Mouse (Mus musculus) telencephalon, adult 2 months (tissue): Measurements from ENCODE around the gene Itm2b.

Source experiments
- DNase-seq: peaks from one replicate; pipeline ENCODE4 v3.0.0-alpha.2; 2011; ENCODE audit warnings: low read depth, low spot score

Itm2b gene

GRCm38 (mm10) chr14:73384913-73385719, at the start of gene Itm2b:
Gene Itm2b, minus strand, starts transcription at chr14:73385289.
- DNase-seq = no peak

GRCm38 (mm10) chr14:73433487-73433886, 48.4 kb upstream of the Itm2b start:
- DNase-seq = no peak

DNA sequence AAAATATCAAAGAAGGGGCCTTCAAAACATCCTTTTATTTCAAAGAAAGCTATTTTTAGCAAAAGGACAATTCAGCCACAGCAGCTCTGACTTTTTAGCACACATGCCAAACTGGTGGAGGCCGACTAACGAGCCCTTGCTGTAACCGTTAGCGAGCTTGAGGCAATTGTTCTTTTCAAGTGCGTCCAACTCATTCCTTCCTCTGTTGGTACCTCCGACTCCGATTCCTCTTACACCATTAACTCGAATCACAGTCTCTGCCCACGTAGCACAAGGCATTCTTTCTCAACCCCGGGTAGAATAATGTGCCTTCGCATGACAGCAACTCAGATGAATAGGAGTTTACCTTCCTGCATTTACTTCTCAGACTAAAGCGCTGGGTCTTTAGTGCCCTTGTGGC, 45.5 kb upstream of the Itm2b start:
- no peak for DNase-seq

DNA sequence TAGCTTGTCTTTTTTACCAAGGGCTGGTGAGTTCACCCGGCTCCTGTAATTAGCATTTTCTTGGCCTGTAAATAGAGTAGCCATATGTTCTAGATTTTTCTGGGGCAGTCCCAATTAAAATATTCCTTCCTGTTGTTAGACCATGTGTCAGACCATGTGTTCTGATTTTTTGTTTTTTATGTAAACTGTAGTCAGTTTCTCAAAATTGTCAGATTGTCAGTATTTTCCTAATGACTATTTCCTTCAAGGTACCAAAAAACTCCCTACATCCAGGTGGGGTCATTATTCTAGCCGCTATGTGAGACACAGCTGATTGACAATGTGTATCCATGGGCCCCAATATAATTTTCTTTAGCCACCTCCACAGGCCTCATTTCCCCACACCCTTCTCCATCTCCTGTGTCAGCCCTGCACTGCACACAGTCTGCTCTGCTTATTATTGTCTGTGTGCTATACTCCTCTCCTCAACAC, 40.5 kb upstream of the Itm2b start:
- DNase-seq = no peak

- no peak for DNase-seq
Measured at GRCm38 (mm10) chr14:73424961-73425360, 39.9 kb upstream of the Itm2b start.

- DNase-seq = no peak
Measured at GRCm38 (mm10) chr14:73423542-73423941, 38.5 kb upstream of the Itm2b start.

DNA sequence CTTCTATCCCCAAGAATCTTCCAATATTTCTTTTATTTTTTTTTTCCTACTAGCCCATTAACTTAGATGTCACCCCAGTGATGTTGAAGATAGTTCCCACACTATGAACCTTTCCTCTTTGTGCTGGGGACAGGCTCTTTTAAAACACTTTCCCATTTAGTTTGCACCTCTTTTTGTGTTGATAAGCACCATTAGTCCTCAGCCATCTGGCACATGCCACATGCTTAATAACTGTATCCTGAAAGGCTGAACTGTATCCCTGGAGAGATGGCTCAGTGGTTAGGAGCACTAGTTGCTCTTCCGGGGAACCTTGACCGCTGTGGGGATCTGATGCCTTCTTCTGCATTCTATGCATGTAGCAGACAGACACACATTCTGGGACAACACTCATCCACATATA, 37.5 kb upstream of the Itm2b start:
- DNase-seq = no peak

- no peak for DNase-seq
Measured at GRCm38 (mm10) chr14:73421580-73421979, 36.5 kb upstream of the Itm2b start.

GRCm38 (mm10) chr14:73420138-73420745, 35.2 kb upstream of the Itm2b start:
- DNase-seq = no peak

GRCm38 (mm10) chr14:73416511-73416910, 31.4 kb upstream of the Itm2b start:
- DNase-seq = no peak

GRCm38 (mm10) chr14:73415376-73416035, 30.4 kb upstream of the Itm2b start:
- no peak for DNase-seq

GRCm38 (mm10) chr14:73411729-73412128, 26.6 kb upstream of the Itm2b start:
- no peak for DNase-seq

- no peak for DNase-seq
Measured at GRCm38 (mm10) chr14:73410083-73410482, 25.0 kb upstream of the Itm2b start.

- no peak for DNase-seq
Measured at GRCm38 (mm10) chr14:73408223-73408845, 23.2 kb upstream of the Itm2b start.

GRCm38 (mm10) chr14:73404016-73404415, 18.9 kb upstream of the Itm2b start:
- no peak for DNase-seq

DNA sequence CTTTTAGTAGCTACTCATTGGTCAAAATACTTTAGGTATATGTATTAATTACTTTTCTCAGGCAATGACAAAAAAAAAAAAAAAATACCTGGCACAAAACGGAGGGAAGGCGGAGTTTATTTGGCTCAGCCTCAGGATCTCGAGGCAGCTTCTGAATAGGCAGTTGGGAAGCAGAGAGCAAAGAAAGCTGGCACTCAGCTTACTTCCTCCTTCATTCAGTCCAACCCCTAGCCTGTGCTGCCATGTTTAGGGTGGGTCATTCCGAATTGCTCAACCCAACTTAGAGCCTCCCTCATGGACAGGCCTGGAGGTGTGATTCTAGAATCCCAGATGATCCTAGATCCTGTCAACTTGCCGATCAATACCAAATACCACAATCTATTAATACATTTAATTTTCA, 18.3 kb upstream of the Itm2b start:
- DNase-seq = no peak

- no peak for DNase-seq
Measured at GRCm38 (mm10) chr14:73402296-73403035, 17.4 kb upstream of the Itm2b start.

DNA sequence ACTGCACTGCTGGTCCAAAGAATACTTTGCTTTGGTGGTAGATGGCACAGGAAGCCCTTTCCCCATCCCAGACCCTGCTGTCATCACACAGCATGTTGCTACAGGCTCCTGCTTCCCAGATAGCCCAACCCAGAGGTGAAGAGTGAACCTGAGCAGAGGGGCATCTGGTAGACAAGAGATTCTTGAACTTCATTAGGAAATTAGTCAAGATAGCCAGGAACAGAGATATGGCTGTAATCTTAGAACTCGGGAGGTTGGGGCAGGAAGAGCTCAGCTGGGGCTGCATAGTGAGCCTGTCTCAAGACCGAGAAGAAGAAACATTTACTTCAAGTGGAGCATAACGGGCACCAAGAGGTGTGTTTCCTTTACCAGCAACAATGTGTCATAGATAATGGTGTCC, 16.3 kb upstream of the Itm2b start:
- DNase-seq = no peak

GRCm38 (mm10) chr14:73399866-73400618, 15.0 kb upstream of the Itm2b start:
- no peak for DNase-seq

DNA sequence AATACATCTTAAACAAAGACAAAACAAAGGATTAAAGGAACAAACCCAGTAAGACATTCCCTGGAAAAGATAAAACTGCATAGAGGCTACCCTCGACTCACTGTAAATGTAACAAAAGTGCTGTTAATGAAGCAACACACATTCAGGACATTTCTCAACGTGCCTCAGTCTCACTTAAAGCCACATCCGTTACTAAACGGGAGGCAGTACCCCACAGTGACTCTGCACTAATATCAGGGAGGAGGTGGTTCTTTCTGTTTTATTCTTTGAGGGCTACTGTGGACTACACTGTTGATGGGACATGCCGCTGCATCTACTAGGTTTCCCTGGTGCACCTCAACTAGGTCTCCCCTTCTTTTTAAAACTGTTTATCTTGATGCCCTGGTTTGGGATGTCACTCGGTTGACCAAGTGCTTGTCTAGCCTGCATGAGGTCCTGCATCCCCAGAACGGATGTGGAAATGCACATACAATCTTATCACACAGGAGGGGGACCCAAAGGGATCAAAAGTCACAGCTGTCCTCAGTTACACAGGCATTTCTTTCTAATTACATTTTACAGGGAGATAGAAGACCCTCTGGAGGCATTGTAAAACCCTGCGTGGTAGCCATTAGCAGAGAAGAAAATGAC, 13.4 kb upstream of the Itm2b start:
- DNase-seq = no peak
